Mouse (Mus musculus) CH12.LX (cell line): ENCODE results near the gene Tmem240. TPM values are rescaled to one million over a fixed set of nuclear protein-coding genes. Genes with fewer than 3 reads are reported as not detected.

Experiments
- DNase-seq: peaks from one replicate; pipeline ENCODE4 v3.0.0-alpha.2; 2013; ENCODE audit errors: extremely low read depth
- H3K27ac ChIP-seq: 2 replicates; pipeline ENCODE4 v1.5.1; 2012; ENCODE audit warnings: low read depth, mild to moderate bottlenecking, control low read depth, moderate library complexity; ENCODE audit not compliant: insufficient read depth
- H3K27me3 ChIP-seq: replicated peaks from 2 replicates; pipeline ENCODE3; 2012; ENCODE audit warnings: inconsistent platforms
- H3K36me3 ChIP-seq, 2 experiments: replicated peaks in 1 of 2; 2 replicates each; pipeline versions ENCODE3 to v1.6.1; 2012; ENCODE audit warnings: inconsistent platforms in 1 of 2, low read length in 1 of 2, mild to moderate bottlenecking in 1 of 2, mixed read lengths in 1 of 2, moderate library complexity in 1 of 2; ENCODE audit not compliant: control insufficient read depth in 1 of 2, insufficient read depth in 1 of 2
- H3K4me1 ChIP-seq, 2 experiments: 2 replicates each; pipeline ENCODE4 v1.6.1; 2012; ENCODE audit warnings: inconsistent platforms in 1 of 2, moderate library complexity in 1 of 2; ENCODE audit not compliant: insufficient read depth in 2 of 2, control insufficient read depth in 1 of 2
- H3K4me2 ChIP-seq: 2 replicates; pipeline ENCODE4 v1.6.1; 2012; ENCODE audit warnings: low read depth, mild to moderate bottlenecking, control low read depth; ENCODE audit not compliant: poor library complexity, insufficient read depth, severe bottlenecking
- H3K4me3 ChIP-seq, 3 experiments: fragments of 150-350 bp in 1 of 3; sonication (generic) in 1 of 3; replicated peaks in 1 of 3; 2 replicates each; pipeline versions ENCODE3 to v1.5.1; 2011 to 2012; ENCODE audit warnings: low read depth in 2 of 3, low read length in 2 of 3, mild to moderate bottlenecking in 2 of 3, moderate library complexity in 2 of 3, control low read depth in 1 of 3, improper control_type of control experiment in 1 of 3, inconsistent platforms in 1 of 3, mixed read lengths in 1 of 3; ENCODE audit not compliant: poor library complexity in 1 of 3
- H3K79me2 ChIP-seq: replicated peaks from 2 replicates; pipeline ENCODE4 v1.6.1; 2012; ENCODE audit warnings: mild to moderate bottlenecking, moderate library complexity; ENCODE audit not compliant: control insufficient read depth, poor library complexity, insufficient read depth, severe bottlenecking; ENCODE audit errors: extremely low read depth
- H3K9ac ChIP-seq: 2 replicates; pipeline ENCODE4 v1.6.1; 2012; ENCODE audit warnings: low read depth, mild to moderate bottlenecking, control low read depth, moderate library complexity; ENCODE audit not compliant: insufficient read depth
- H3K9me3 ChIP-seq: replicated peaks from 2 replicates; pipeline ENCODE3; 2012; ENCODE audit warnings: low read length, inconsistent platforms, mixed read lengths
- CHD2 ChIP-seq: IDR thresholded peaks from 2 replicates; pipeline ENCODE4 v1.6.1; 2011; ENCODE audit warnings: low read length, improper control_type of control experiment
- CTCF ChIP-seq, 2 experiments: IDR thresholded peaks in 1 of 2; conservative IDR thresholded peaks in 1 of 2; 2 replicates each; pipeline ENCODE4 v1.5.1; 2011 to 2012; ENCODE audit warnings: low read depth in 2 of 2, low read length in 2 of 2, improper control_type of control experiment in 1 of 2, inconsistent platforms in 1 of 2, mild to moderate bottlenecking in 1 of 2, moderate library complexity in 1 of 2
- E2F4 ChIP-seq: IDR thresholded peaks from 2 replicates; pipeline ENCODE4 v1.6.1; 2011; ENCODE audit warnings: low read depth, low read length, improper control_type of control experiment; ENCODE audit not compliant: insufficient replicate concordance
- ELF1 ChIP-seq: IDR thresholded peaks from 2 replicates; pipeline ENCODE4 v1.6.1; 2014; ENCODE audit warnings: low read depth, mild to moderate bottlenecking, inconsistent platforms, low read length, improper control_type of control experiment
- IRF4 ChIP-seq: IDR thresholded peaks from 2 replicates; pipeline ENCODE4 v1.6.1; 2014; ENCODE audit warnings: low read depth, mild to moderate bottlenecking, inconsistent platforms, low read length, improper control_type of control experiment
- KAT2A ChIP-seq: IDR thresholded peaks from 2 replicates; pipeline ENCODE4 v1.6.1; 2012; ENCODE audit warnings: low read length, improper control_type of control experiment, inconsistent platforms; ENCODE audit not compliant: insufficient replicate concordance
- MAFK ChIP-seq: IDR thresholded peaks from 2 replicates; pipeline ENCODE4 v1.6.1; 2011; ENCODE audit warnings: low read length, improper control_type of control experiment; ENCODE audit not compliant: insufficient replicate concordance
- MAX ChIP-seq: IDR thresholded peaks from 2 replicates; pipeline ENCODE4 v1.6.1; 2011; ENCODE audit warnings: low read length, improper control_type of control experiment
- MXI1 ChIP-seq: IDR thresholded peaks from 2 replicates; pipeline ENCODE4 v1.6.1; 2011; ENCODE audit warnings: mild to moderate bottlenecking, low read depth, low read length, improper control_type of control experiment
- MYC ChIP-seq: IDR thresholded peaks from 2 replicates; pipeline ENCODE4 v1.6.1; 2011; ENCODE audit warnings: low read depth, mild to moderate bottlenecking, improper control_type of control experiment, low read length
- NRF1 ChIP-seq: IDR thresholded peaks from 2 replicates; pipeline ENCODE4 v1.6.1; 2014; ENCODE audit warnings: low read depth, mild to moderate bottlenecking, inconsistent platforms, low read length, improper control_type of control experiment, moderate library complexity
- PAX5 ChIP-seq: IDR thresholded peaks from 2 replicates; pipeline ENCODE4 v1.6.1; 2012; ENCODE audit warnings: low read length, inconsistent platforms, mixed read lengths
- POLR2AphosphoS2 ChIP-seq: IDR thresholded peaks from 2 replicates; pipeline ENCODE4 v1.6.1; 2011; ENCODE audit warnings: low read depth, low read length, improper control_type of control experiment
- RAD21 ChIP-seq: IDR thresholded peaks from 2 replicates; pipeline ENCODE4 v1.6.1; 2011; ENCODE audit warnings: low read depth, mild to moderate bottlenecking, low read length, improper control_type of control experiment, moderate library complexity
- RCOR1 ChIP-seq: conservative IDR thresholded peaks from 2 replicates; pipeline ENCODE4 v1.6.1; 2012; ENCODE audit warnings: low read depth, mild to moderate bottlenecking, inconsistent platforms, low read length, improper control_type of control experiment
- SIN3A ChIP-seq: IDR thresholded peaks from 2 replicates; pipeline ENCODE4 v1.6.1; 2012; ENCODE audit warnings: low read length, improper control_type of control experiment, inconsistent platforms
- SMC3 ChIP-seq: IDR thresholded peaks from 2 replicates; pipeline ENCODE4 v1.6.1; 2011; ENCODE audit warnings: low read depth, low read length, improper control_type of control experiment
- TCF12 ChIP-seq: IDR thresholded peaks from 2 replicates; pipeline ENCODE4 v1.6.1; 2014; ENCODE audit warnings: low read depth, mild to moderate bottlenecking, inconsistent platforms, low read length, improper control_type of control experiment
- UBTF ChIP-seq: IDR thresholded peaks from 2 replicates; pipeline ENCODE4 v1.6.1; 2012; ENCODE audit warnings: low read depth, mild to moderate bottlenecking, inconsistent platforms, low read length, improper control_type of control experiment, moderate library complexity
- USF2 ChIP-seq: conservative IDR thresholded peaks from 2 replicates; pipeline ENCODE4 v1.6.1; 2011; ENCODE audit warnings: low read depth, low read length, improper control_type of control experiment
- ZC3H11A ChIP-seq: IDR thresholded peaks from 2 replicates; pipeline ENCODE4 v1.6.1; 2012; ENCODE audit warnings: low read depth, mild to moderate bottlenecking, inconsistent platforms, low read length, improper control_type of control experiment
- ZKSCAN1 ChIP-seq: IDR thresholded peaks from 2 replicates; pipeline ENCODE4 v1.6.1; 2012; ENCODE audit warnings: low read depth, inconsistent platforms, low read length, improper control_type of control experiment, borderline replicate concordance
- ZMIZ1 ChIP-seq: IDR thresholded peaks from 2 replicates; pipeline ENCODE4 v1.6.1; 2012; ENCODE audit warnings: low read depth, mild to moderate bottlenecking, inconsistent platforms, low read length, improper control_type of control experiment
- ZNF384 ChIP-seq: IDR thresholded peaks from 2 replicates; pipeline ENCODE4 v1.6.1; 2012; ENCODE audit warnings: low read depth, low read length, improper control_type of control experiment, inconsistent platforms
- dilution Hi-C: fragments of 300-500 bp; cut with MboI; formaldehyde crosslinking; loops from 2 replicates; pipeline ENCODE4 v1.14.3; 2020; ENCODE audit warnings: low sequenced_read_pairs; ENCODE audit not compliant: extremely low pct_unique_long_range_greater_than_20kb, extremely low pct_ligation_motif_present
- in situ Hi-C: fragments of 300-500 bp; cut with MboI; formaldehyde crosslinking; loops from 3 replicates; pipeline ENCODE4 v1.14.3; 2019; ENCODE audit warnings: low sequenced_read_pairs, low pct_ligation_motif_present, low pct_unique_long_range_greater_than_20kb, mixed read lengths
- polyA plus RNA-seq: library from polyadenylated mRNA; unstranded; fragments of >175 nt; gene quantifications from 2 replicates; pipeline ENCODE4 v1.2.1, GENCODE M21; 2012; ENCODE audit warnings: low read depth; ENCODE audit not compliant: insufficient read length
- total RNA-seq, 2 experiments: library from RNA; depleted of rRNA; stranded (reverse); fragments of 300-350 nt in 1 of 2; fragments of >200 nt in 1 of 2; gene quantifications; 2 replicates each; pipeline ENCODE4 v1.2.3; 2012 to 2014

Tmem240 gene
- total and polyA plus RNA-seq, 3 experiments = 0.14 to 0.38 TPM; not detected in 1

DNA sequence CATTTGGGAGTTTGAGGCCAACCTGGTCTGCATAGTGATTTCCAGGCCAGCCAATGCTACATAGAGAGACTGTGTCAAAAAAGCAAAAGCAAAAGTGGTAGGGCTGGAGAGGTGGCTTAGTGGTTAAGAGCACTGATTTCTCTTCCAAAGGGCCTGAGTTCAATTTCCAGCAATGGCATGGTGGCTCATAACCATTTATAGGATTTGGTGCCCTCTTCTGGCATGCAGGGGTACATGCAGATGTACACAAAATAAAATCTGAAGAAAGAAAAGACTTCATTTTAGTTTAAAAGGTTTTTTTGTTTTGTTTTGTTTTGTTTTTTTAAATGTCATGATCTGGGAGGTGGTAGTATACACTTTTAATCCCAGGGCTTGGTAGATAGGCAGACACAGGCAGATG lies 34.2 kb upstream of the Tmem240 start:
- Histone ChIP-seq H3K36me3 (no peaks in the 10 kb centered on the region), H3K4me2 (no peak overlapping the region), H3K4me3 (no peak overlapping the region), H3K9ac (no peak overlapping the region), H3K27me3 (peaks cover 2% of the 10 kb centered on the region), H3K27ac (no peak overlapping the region), H3K9me3 (no peaks in the 10 kb centered on the region), H3K79me2 (peaks cover 2% of the 10 kb centered on the region)
- no peak for DNase-seq
- in situ Hi-C loops = no loop called here
- TF ChIP-seq MAX = no peak
- no peak for TF ChIP-seq KAT2A
- no peak; the same call in 1 of the 2 replicates for TF ChIP-seq ZC3H11A
- TF ChIP-seq MYC = no peak
- TF ChIP-seq ZMIZ1 = no peak
- TF ChIP-seq CHD2 = no peak
- no peak for TF ChIP-seq MXI1
- peak; percentile 69 to 84 for TF ChIP-seq CTCF (conservative IDR thresholded peaks at IDR 0.05 in 1 of 2, IDR thresholded peaks at IDR 0.05 in 1 of 2; ENCODE audit: low read depth in 2 of 2, low read length in 2 of 2)
- TF ChIP-seq ZKSCAN1 = no peak
- TF ChIP-seq IRF4 = no peak
- TF ChIP-seq SMC3 = peak; percentile 66
- TF ChIP-seq TCF12 = no peak
- TF ChIP-seq MAFK = no peak
- TF ChIP-seq NRF1 = no peak
- TF ChIP-seq SIN3A = no peak
- peak; percentile 81 for TF ChIP-seq RAD21
- TF ChIP-seq, all 38 proteins: peak for 3
- peaks cover 11 to 31% of the 10 kb centered on the region in 2 experiments for H3K4me1 ChIP-seq
- dilution Hi-C loops = no loop called here

GRCm38 (mm10) chr4:155703425-155703929 lies 31.1 kb upstream of the Tmem240 start:
- H3K27me3 ChIP-seq = no peaks in the 10 kb centered on the region
- no peak overlapping the region for H3K4me3 ChIP-seq
- peaks cover 29% of the 10 kb centered on the region for H3K79me2 ChIP-seq
- dilution Hi-C loops = no loop called here
- peak overlapping the region; percentile 39; the same call in 1 of the 2 replicates for H3K4me2 ChIP-seq
- H3K27ac ChIP-seq = no peak overlapping the region
- peaks cover 3 to 32% of the 10 kb centered on the region in 2 experiments; a peak in 2 of 4 replicates for H3K4me1 ChIP-seq
- H3K36me3 ChIP-seq = peaks cover 0 to 9% of the 10 kb centered on the region in 2 experiments
- H3K9ac ChIP-seq = peak overlapping the region; percentile 21
- in situ Hi-C loops = no loop called here
- DNase-seq = no peak
- no peaks in the 10 kb centered on the region for H3K9me3 ChIP-seq
- no peak for TF ChIP-seq RCOR1
- TF ChIP-seq E2F4 = no peak
- no peak for TF ChIP-seq SIN3A
- TF ChIP-seq ZNF384 = no peak
- TF ChIP-seq ELF1 = no peak
- no peak for TF ChIP-seq USF2
- no peak for TF ChIP-seq UBTF
- TF ChIP-seq POLR2AphosphoS2 = no peak
- no peak for TF ChIP-seq PAX5
